In the genomic region with DNA sequence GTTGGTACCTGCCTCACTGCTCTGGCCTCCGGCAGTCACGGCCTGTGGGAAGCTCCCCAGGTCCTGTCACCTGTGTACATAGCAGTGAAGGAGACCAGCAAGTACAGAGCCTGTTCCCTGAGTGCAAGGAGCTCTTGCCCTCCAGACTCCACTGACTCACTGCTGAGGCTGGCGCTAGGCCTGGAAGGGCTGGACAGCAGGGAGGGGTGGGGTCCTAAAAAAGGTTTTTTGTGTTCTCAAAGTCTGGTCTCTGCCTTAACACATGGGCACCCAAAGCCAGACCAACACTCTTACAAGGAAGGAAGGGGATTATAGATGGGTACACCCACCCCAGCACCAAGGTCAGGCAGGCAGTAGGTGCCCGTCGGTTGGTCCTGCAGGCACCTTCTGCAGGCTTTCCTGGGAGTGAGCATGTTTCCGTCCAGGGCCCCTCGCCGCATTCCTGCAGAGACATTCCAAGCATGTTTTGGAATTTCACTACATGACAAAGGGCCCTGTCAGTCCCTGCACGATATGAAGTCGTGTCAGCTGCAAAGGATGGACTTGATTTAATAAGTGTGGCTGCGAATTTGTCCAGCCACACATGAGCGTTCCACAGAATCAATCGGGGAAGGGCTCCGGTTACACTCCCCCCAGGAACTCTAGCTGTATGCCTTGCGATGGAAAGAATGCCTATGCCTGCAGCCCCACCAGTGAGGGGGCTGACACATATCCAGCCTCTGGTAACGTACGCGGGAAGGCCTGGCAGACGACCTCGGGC, we compare ENCODE assay signal across 8 mouse cellular contexts. TPM values are rescaled to one million over a fixed set of nuclear protein-coding genes. Genes with fewer than 3 reads are reported as not detected.
DNase-seq lines count a peak whose midpoint lies in the region; ATAC-seq and TF ChIP-seq lines count a peak whose summit lies in the region.

No protein-coding gene starts in this region.

- H3K9me3 ChIP-seq in forebrain, embryonic 14.5 days (replicated peaks; ENCODE audit: control insufficient read depth, low read length) = no peaks in the 10 kb centered on the region
- H3K9me3 ChIP-seq in intestine, embryonic 16.5 days (ENCODE audit: control insufficient read depth, low read length) = no peaks in the 10 kb centered on the region
- no peaks in the 10 kb centered on the region for H3K9me3 ChIP-seq in stomach, postnatal 0 days (ENCODE audit: control insufficient read depth, low read length)

- no peak for TF ChIP-seq CTCF in stomach, postnatal 0 days (IDR thresholded peaks at IDR 0.05; ENCODE audit: low read depth)

- WGBS in forebrain, embryonic 14.5 days = 51% methylated on average over 20 of the region's 20 CpGs
- WGBS in intestine, embryonic 16.5 days = 36% methylated on average over 20 of the region's 20 CpGs
- 27% methylated on average over 20 of the region's 20 CpGs for WGBS in stomach, postnatal 0 days

- ATAC-seq in forebrain, embryonic 14.5 days = no peak
- peak; percentile 47 for ATAC-seq in intestine, embryonic 16.5 days
- ATAC-seq in stomach, postnatal 0 days (ENCODE audit: low FRiP score, low TSS enrichment) = peak; percentile 73
- no peak for ATAC-seq in megakaryocyte-erythroid progenitor cell, adult 5-6 weeks (replicated peaks; ENCODE audit: low FRiP score, low TSS enrichment, poor library complexity, severe bottlenecking)

- no peak overlapping the region for H3K4me3 ChIP-seq in forebrain, embryonic 14.5 days (ENCODE audit: low read depth, low read length)
- no peak overlapping the region for H3K4me3 ChIP-seq in intestine, embryonic 16.5 days (ENCODE audit: low read length)
- no peak overlapping the region for H3K4me3 ChIP-seq in stomach, postnatal 0 days (ENCODE audit: low read depth, low read length)

- peaks cover 29% of the 10 kb centered on the region for H3K4me1 ChIP-seq in forebrain, embryonic 14.5 days (ENCODE audit: control insufficient read depth, insufficient read depth, low read length)
- peaks cover 30% of the 10 kb centered on the region for H3K4me1 ChIP-seq in intestine, embryonic 16.5 days (ENCODE audit: control insufficient read depth, insufficient read depth, low read length)
- H3K4me1 ChIP-seq in stomach, postnatal 0 days (replicated peaks; ENCODE audit: control insufficient read depth, insufficient read depth) = 0 out of 2 replicates have a peak, but pooled peaks cover 9% of the 10 kb centered on the region

- H3K36me3 ChIP-seq in forebrain, embryonic 14.5 days (ENCODE audit: control insufficient read depth, insufficient read depth, low read length) = no peaks in the 10 kb centered on the region
- no peaks in the 10 kb centered on the region for H3K36me3 ChIP-seq in intestine, embryonic 16.5 days (ENCODE audit: control insufficient read depth, insufficient read depth, low read length)
- no peaks in the 10 kb centered on the region for H3K36me3 ChIP-seq in stomach, postnatal 0 days (ENCODE audit: control insufficient read depth, insufficient read depth, low read length)

- peak; percentile 78 for DNase-seq in urinary bladder, postnatal 14 days (ENCODE audit: low spot score)
- DNase-seq in urinary bladder, adult 2 months (ENCODE audit: low spot score) = no peak
- DNase-seq in forebrain, embryonic 14.5 days (ENCODE audit: low spot score) = no peak
- DNase-seq in stomach, postnatal 0 days (ENCODE audit: low spot score) = peak; percentile 48
- DNase-seq in left cerebral cortex, adult 9 months (ENCODE audit: low spot score in 2 of 2) = no peak
- DNase-seq in right cerebral cortex, postnatal 36 days (ENCODE audit: low spot score in 2 of 2) = no peak

- H3K9ac ChIP-seq in forebrain, embryonic 14.5 days (ENCODE audit: low read length) = 0 out of 2 replicates have a peak overlapping the region, but pooled peaks have one; percentile 32
- peak overlapping the region; percentile 36; the same call in 1 of the 2 replicates for H3K9ac ChIP-seq in intestine, embryonic 16.5 days (ENCODE audit: low read depth, low read length)
- no peak overlapping the region; the same call in 1 of the 2 replicates for H3K9ac ChIP-seq in stomach, postnatal 0 days (ENCODE audit: low read length)

- no peak for TF ChIP-seq EP300 in stomach, postnatal 0 days (optimal IDR thresholded peaks at IDR 0.05)

- peak overlapping the region; percentile 63; the same call in 1 of the 2 replicates for H3K27ac ChIP-seq in forebrain, embryonic 14.5 days (ENCODE audit: low read depth, low read length)
- H3K27ac ChIP-seq in intestine, embryonic 16.5 days (ENCODE audit: low read length) = peak overlapping the region; percentile 56; the same call in 1 of the 2 replicates
- H3K27ac ChIP-seq in stomach, postnatal 0 days (replicated peaks) = peak overlapping the region; percentile 69

- no peaks in the 10 kb centered on the region for H3K27me3 ChIP-seq in forebrain, embryonic 14.5 days (replicated peaks; ENCODE audit: control insufficient read depth, insufficient read depth, low read length)
- no peaks in the 10 kb centered on the region for H3K27me3 ChIP-seq in intestine, embryonic 16.5 days (replicated peaks; ENCODE audit: control insufficient read depth, insufficient read depth, low read length)
- H3K27me3 ChIP-seq in stomach, postnatal 0 days (ENCODE audit: control insufficient read depth, insufficient read depth, low read length) = no peaks in the 10 kb centered on the region

- no peak overlapping the region for H3K4me2 ChIP-seq in forebrain, embryonic 14.5 days (ENCODE audit: low read length)
- no peak overlapping the region for H3K4me2 ChIP-seq in intestine, embryonic 16.5 days (ENCODE audit: low read depth, low read length)
- H3K4me2 ChIP-seq in stomach, postnatal 0 days (replicated peaks; ENCODE audit: low read depth) = no peak overlapping the region

RNA-seq across cellular contexts. Expression of gene Morn1, which starts 47.5 kb away (rescaled TPM):
- polyA plus RNA-seq in urinary bladder, adult 2 months (2012; rRNA removed) = 6.7 and 7.0 TPM in 2 replicates
- 7.1 and 10.6 TPM in 2 replicates for polyA plus RNA-seq in forebrain, embryonic 14.5 days (2014; fragmentation: Nextera tagmentation; extraction: Ambion mirVana)
- polyA plus RNA-seq in intestine, embryonic 16.5 days (2015; fragmentation: Nextera tagmentation; extraction: Ambion mirVana) = 3.6 and 4.3 TPM in 2 replicates
- polyA plus RNA-seq in stomach, postnatal 0 days (2015; fragmentation: Nextera tagmentation; extraction: Ambion mirVana) = 3.2 and 3.6 TPM in 2 replicates
- total RNA-seq in megakaryocyte-erythroid progenitor cell, adult 5-6 weeks (2014; fragmentation: Nextera tagmentation) = 3.8 and 7.6 TPM in 2 replicates
- 1.6 and 1.8 TPM in 2 replicates for total RNA-seq in megakaryocyte-erythroid progenitor cell, adult 5-6 weeks (2017)

RNA-seq across cellular contexts. Expression of gene Rer1, which starts 47.7 kb away (rescaled TPM):
- polyA plus RNA-seq in urinary bladder, adult 2 months (2012; rRNA removed) = 130 and 159 TPM in 2 replicates
- polyA plus RNA-seq in forebrain, embryonic 14.5 days (2014; fragmentation: Nextera tagmentation; extraction: Ambion mirVana) = 161 and 163 TPM in 2 replicates
- 211 and 216 TPM in 2 replicates for polyA plus RNA-seq in intestine, embryonic 16.5 days (2015; fragmentation: Nextera tagmentation; extraction: Ambion mirVana)
- polyA plus RNA-seq in stomach, postnatal 0 days (2015; fragmentation: Nextera tagmentation; extraction: Ambion mirVana) = 182 and 185 TPM in 2 replicates
- total RNA-seq in megakaryocyte-erythroid progenitor cell, adult 5-6 weeks (2014; fragmentation: Nextera tagmentation) = 105 and 108 TPM in 2 replicates
- 97.8 and 135 TPM in 2 replicates for total RNA-seq in megakaryocyte-erythroid progenitor cell, adult 5-6 weeks (2017)

Comparison
In these comparisons a context has a peak if more than half of its experiments do, and no peak if none do; other contexts are left out.
1. DNase-seq: peak in urinary bladder, postnatal 14 days (single experiment) and stomach, postnatal 0 days (single experiment); none in urinary bladder, adult 2 months (single experiment), forebrain, embryonic 14.5 days (single experiment), left cerebral cortex, adult 9 months (0 of 2) and right cerebral cortex, postnatal 36 days (0 of 2).
2. ATAC-seq: peak in intestine, embryonic 16.5 days (single experiment) and stomach, postnatal 0 days (single experiment); none in forebrain, embryonic 14.5 days (single experiment) and megakaryocyte-erythroid progenitor cell, adult 5-6 weeks (single experiment).
3. Peak in every context shown above with its lines, with median percentiles within 50 percentile points of each other: H3K27ac ChIP-seq.